Mouse (Mus musculus) small intestine, adult 2 months (tissue): ENCODE measurements around the gene Racgap1.

Experiments used
- CTCF ChIP-seq: fragments of 200-500 bp; IDR thresholded peaks from 2 replicates; pipeline ENCODE4 v1.5.1; 2012; ENCODE audit warnings: low read depth, mild to moderate bottlenecking, control low read depth, inconsistent platforms, low read length, moderate library complexity, mixed read lengths; ENCODE audit not compliant: insufficient replicate concordance, insufficient read length; ENCODE audit errors: extremely low read depth
- POLR2A ChIP-seq: fragments of 200-500 bp; IDR thresholded peaks from 2 replicates; pipeline ENCODE4 v1.6.1; 2012; ENCODE audit warnings: low read depth, mild to moderate bottlenecking, control low read depth, inconsistent platforms, low read length, moderate library complexity

GRCm38 (mm10) chr15:99643832-99644231, 7.6 kb downstream of the Racgap1 start:
- TF ChIP-seq POLR2A (no peak), CTCF (no peak)
